Mouse (Mus musculus) testis, postnatal 10 days (tissue): Measurements from ENCODE around the gene Fam205c.
"Not testable (repeated sequence)": the region's sequence is repeated elsewhere in the genome, so short reads cannot be mapped to it uniquely, and the experiment has no call there.

ENCODE experiments used
- DNase-seq: peaks from one replicate; pipeline ENCODE4 v3.0.0; 2021; ENCODE audit warnings: low spot score

Fam205c gene

GRCm38 (mm10) chr4:42877657-42878056 is 3.6 kb upstream of the Fam205c start:
- DNase-seq, result peak; percentile 5

GRCm38 (mm10) chr4:42876586-42877291 is 2.7 kb upstream of the Fam205c start:
- peak; percentile 53 for DNase-seq

- DNase-seq, result peak; percentile 35
Measured at GRCm38 (mm10) chr4:42872746-42873435, 1.1 kb downstream of the Fam205c start.

- peak; percentile 10 for DNase-seq
Measured at GRCm38 (mm10) chr4:42872151-42872550, 1.9 kb downstream of the Fam205c start.

GRCm38 (mm10) chr4:42870748-42871147 is 3.3 kb downstream of the Fam205c start:
- DNase-seq, result peak; percentile 19

- DNase-seq, result no peak
Measured at GRCm38 (mm10) chr4:42868193-42868592, 5.8 kb downstream of the Fam205c start.

- DNase-seq, result no peak
Measured at GRCm38 (mm10) chr4:42867390-42867789, 6.6 kb downstream of the Fam205c start.

GRCm38 (mm10) chr4:42863487-42863886 is 10.5 kb downstream of the Fam205c start:
- not testable (repeated sequence) for DNase-seq

- DNase-seq, result not testable (repeated sequence)
Measured at GRCm38 (mm10) chr4:42860483-42860882, 13.6 kb downstream of the Fam205c start.

GRCm38 (mm10) chr4:42856671-42857070 is 17.4 kb downstream of the Fam205c start, which contains the start of gene Gm12394:
Gene Gm12394 (minus strand): TSS chr4:42856771.
- DNase-seq, result not testable (repeated sequence)

GRCm38 (mm10) chr4:42853788-42854187 is 20.2 kb downstream of the Fam205c start, which contains the start of gene Fam205a1:
Gene Fam205a1 (minus strand): TSS chr4:42853888.
- not testable (repeated sequence) for DNase-seq
